Mouse (Mus musculus): ENCODE measurements around the gene Cacul1.

DNA sequence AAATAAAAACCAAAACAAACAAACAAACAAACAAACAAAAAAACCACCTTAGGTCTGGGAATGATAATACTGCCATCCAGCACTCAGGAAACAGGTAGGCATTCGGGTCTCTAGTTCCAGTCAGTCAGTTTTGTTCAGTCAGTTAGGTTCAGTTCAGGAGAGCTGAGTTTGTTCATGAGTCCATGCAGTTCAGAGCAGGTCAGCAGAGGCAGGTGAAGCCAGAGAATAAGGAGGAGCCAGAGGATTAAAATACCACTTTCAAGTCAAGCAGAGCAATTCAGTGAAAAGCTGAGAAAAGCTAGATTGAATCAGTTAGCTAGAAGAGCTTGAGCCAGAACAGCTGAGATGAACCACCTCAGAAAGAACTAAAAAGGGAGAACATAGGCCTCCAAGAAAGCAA, 4.1 kb downstream of the Cacul1 start:
- TF ChIP-seq POLR2A (IDR thresholded peaks at IDR 0.05; ENCODE audit: control insufficient read depth, extremely low read depth, insufficient read depth, low read length, poor library complexity) (no peak), CTCF (IDR thresholded peaks at IDR 0.05; ENCODE audit: borderline replicate concordance, control insufficient read depth, extremely low read depth, insufficient read depth, low read length, poor library complexity) (no peak)

Measured in thymus, adult 2 months (tissue).